Mouse (Mus musculus): Measurements from ENCODE around the gene 2900011O08Rik. TPM values are rescaled to one million over a fixed set of nuclear protein-coding genes. Genes with fewer than 3 reads are reported as not detected.

2900011O08Rik gene
- polyA plus RNA-seq, 1 experiment from 2014 or later = 0.13 TPM

DNA sequence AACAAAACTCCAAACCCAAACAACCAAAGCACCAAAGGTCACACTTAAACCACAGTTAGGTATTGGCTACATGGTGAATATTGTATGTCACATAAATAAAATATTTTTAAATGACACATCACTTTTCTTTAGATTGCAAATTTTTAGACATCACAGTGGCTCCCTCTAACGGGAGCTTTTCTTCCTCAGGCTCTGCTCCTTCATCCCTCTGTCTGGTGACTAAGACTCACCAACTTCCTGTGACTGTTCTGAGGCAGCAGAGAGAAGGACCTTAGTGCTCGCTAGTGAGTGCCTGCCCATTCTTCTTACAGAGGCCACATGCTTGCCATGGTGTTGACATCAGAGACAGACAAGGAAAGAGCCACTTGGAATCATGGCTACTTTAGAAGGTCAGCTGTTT lies 125.7 kb downstream of the 2900011O08Rik start:
- Histone ChIP-seq H3K4me3 (ENCODE audit: low read depth, low read length) (no peak overlapping the region), H3K4me2 (ENCODE audit: low read depth, low read length) (no peak overlapping the region), H3K9ac (ENCODE audit: low read depth, low read length) (no peak overlapping the region), H3K27me3 (ENCODE audit: control insufficient read depth, insufficient read depth, low read depth, low read length) (no peaks in the 10 kb centered on the region), H3K27ac (ENCODE audit: low read length) (no peak overlapping the region), H3K9me3 (replicated peaks; ENCODE audit: control insufficient read depth, low read length) (no peaks in the 10 kb centered on the region), H3K4me1 (ENCODE audit: control insufficient read depth, low read depth, low read length) (no peaks in the 10 kb centered on the region), H3K36me3 (ENCODE audit: control insufficient read depth, insufficient read depth) (peaks cover 10% of the 10 kb centered on the region)
- 37% methylated on average over 2 of the region's 2 CpGs for WGBS (ENCODE audit: insufficient replicate concordance)
- ATAC-seq (ENCODE audit: low read depth) = no peak

DNA sequence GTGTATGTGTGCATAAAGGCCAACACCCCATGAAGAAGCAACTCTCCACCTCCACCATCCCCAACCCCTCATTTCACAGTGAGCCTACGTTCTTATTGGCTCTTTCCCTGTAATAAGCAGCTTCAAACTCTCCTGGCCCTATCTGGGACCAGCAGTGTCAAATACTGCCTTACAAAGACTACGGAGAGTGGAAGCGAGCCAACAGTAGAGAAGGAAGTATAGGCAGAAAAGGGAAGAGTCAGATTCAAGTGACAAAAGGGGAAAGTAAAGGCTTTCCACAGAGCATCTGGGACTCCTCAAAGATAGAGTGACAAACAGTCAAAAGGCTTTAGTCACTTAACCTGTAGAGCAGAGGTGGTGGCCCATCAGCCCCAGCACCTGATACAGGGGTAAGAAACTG lies 126.3 kb downstream of the 2900011O08Rik start:
- Histone ChIP-seq H3K9me3 (replicated peaks; ENCODE audit: control insufficient read depth, low read length) (no peaks in the 10 kb centered on the region), H3K27me3 (ENCODE audit: control insufficient read depth, insufficient read depth, low read depth, low read length) (no peaks in the 10 kb centered on the region), H3K4me2 (ENCODE audit: low read depth, low read length) (no peak overlapping the region), H3K9ac (ENCODE audit: low read depth, low read length) (no peak overlapping the region), H3K36me3 (ENCODE audit: control insufficient read depth, insufficient read depth) (peaks cover 10% of the 10 kb centered on the region), H3K4me3 (ENCODE audit: low read depth, low read length) (no peak overlapping the region), H3K4me1 (ENCODE audit: control insufficient read depth, low read depth, low read length) (no peaks in the 10 kb centered on the region), H3K27ac (ENCODE audit: low read length) (no peak overlapping the region)
- ATAC-seq (ENCODE audit: low read depth) = no peak
- WGBS (ENCODE audit: insufficient replicate concordance) = 86% methylated on average over 3 of the region's 3 CpGs

- no peak overlapping the region for H3K9ac ChIP-seq (ENCODE audit: low read depth, low read length)
- 71% methylated on average over 2 of the region's 2 CpGs for WGBS (ENCODE audit: insufficient replicate concordance)
- H3K4me3 ChIP-seq (ENCODE audit: low read depth, low read length) = no peak overlapping the region
- no peaks in the 10 kb centered on the region for H3K9me3 ChIP-seq (replicated peaks; ENCODE audit: control insufficient read depth, low read length)
- no peak overlapping the region for H3K27ac ChIP-seq (ENCODE audit: low read length)
- no peaks in the 10 kb centered on the region for H3K27me3 ChIP-seq (ENCODE audit: control insufficient read depth, insufficient read depth, low read depth, low read length)
- no peak overlapping the region for H3K4me2 ChIP-seq (ENCODE audit: low read depth, low read length)
- peaks cover 18% of the 10 kb centered on the region for H3K36me3 ChIP-seq (ENCODE audit: control insufficient read depth, insufficient read depth)
- no peak for ATAC-seq (ENCODE audit: low read depth)
- H3K4me1 ChIP-seq (ENCODE audit: control insufficient read depth, low read depth, low read length) = no peaks in the 10 kb centered on the region
These were observed 130.9 kb downstream of the 2900011O08Rik start for GRCm38 (mm10) chr16:14117299-14117698.

GRCm38 (mm10) chr16:14120941-14121340 lies 134.5 kb downstream of the 2900011O08Rik start:
- Histone ChIP-seq H3K4me3 (ENCODE audit: low read depth, low read length) (no peak overlapping the region), H3K27ac (ENCODE audit: low read length) (no peak overlapping the region), H3K4me2 (ENCODE audit: low read depth, low read length) (no peak overlapping the region), H3K9ac (ENCODE audit: low read depth, low read length) (no peak overlapping the region), H3K9me3 (replicated peaks; ENCODE audit: control insufficient read depth, low read length) (no peaks in the 10 kb centered on the region), H3K36me3 (ENCODE audit: control insufficient read depth, insufficient read depth) (peaks cover 20% of the 10 kb centered on the region), H3K27me3 (ENCODE audit: control insufficient read depth, insufficient read depth, low read depth, low read length) (no peaks in the 10 kb centered on the region), H3K4me1 (ENCODE audit: control insufficient read depth, low read depth, low read length) (no peaks in the 10 kb centered on the region)
- 80% methylated on average over 5 of the region's 5 CpGs for WGBS (ENCODE audit: insufficient replicate concordance)
- no peak for ATAC-seq (ENCODE audit: low read depth)

DNA sequence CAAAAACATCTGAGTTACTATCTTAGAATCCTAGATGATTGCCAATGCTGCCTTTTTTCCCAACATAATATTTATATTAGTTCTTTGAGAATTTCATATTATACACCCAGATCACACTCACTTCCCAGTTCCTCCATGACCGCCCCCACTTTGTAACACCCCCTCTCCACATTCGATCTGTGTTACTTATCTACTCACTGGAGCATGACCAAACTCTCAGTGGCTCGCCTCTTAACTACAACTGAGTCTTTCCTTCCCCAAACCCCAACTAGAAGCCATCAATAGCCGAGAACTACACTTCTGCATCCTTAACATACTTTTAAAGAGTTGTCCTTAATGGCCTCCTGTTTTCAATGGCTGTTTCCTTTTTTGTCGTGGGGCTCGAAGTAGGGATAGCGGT lies 135.2 kb downstream of the 2900011O08Rik start:
- Histone ChIP-seq H3K4me3 (ENCODE audit: low read depth, low read length) (no peak overlapping the region), H3K4me1 (ENCODE audit: control insufficient read depth, low read depth, low read length) (no peaks in the 10 kb centered on the region), H3K27ac (ENCODE audit: low read length) (no peak overlapping the region), H3K4me2 (ENCODE audit: low read depth, low read length) (no peak overlapping the region), H3K9ac (ENCODE audit: low read depth, low read length) (no peak overlapping the region), H3K9me3 (replicated peaks; ENCODE audit: control insufficient read depth, low read length) (no peaks in the 10 kb centered on the region), H3K36me3 (ENCODE audit: control insufficient read depth, insufficient read depth) (peaks cover 20% of the 10 kb centered on the region), H3K27me3 (ENCODE audit: control insufficient read depth, insufficient read depth, low read depth, low read length) (no peaks in the 10 kb centered on the region)
- WGBS (ENCODE audit: insufficient replicate concordance) = 90% methylated on average over 7 of the region's 7 CpGs
- ATAC-seq (ENCODE audit: low read depth) = no peak

- Histone ChIP-seq H3K4me2 (ENCODE audit: low read depth, low read length) (no peak overlapping the region), H3K9ac (ENCODE audit: low read depth, low read length) (no peak overlapping the region), H3K4me3 (ENCODE audit: low read depth, low read length) (no peak overlapping the region), H3K9me3 (replicated peaks; ENCODE audit: control insufficient read depth, low read length) (no peaks in the 10 kb centered on the region), H3K36me3 (ENCODE audit: control insufficient read depth, insufficient read depth) (peaks cover 20% of the 10 kb centered on the region), H3K4me1 (ENCODE audit: control insufficient read depth, low read depth, low read length) (no peaks in the 10 kb centered on the region), H3K27me3 (ENCODE audit: control insufficient read depth, insufficient read depth, low read depth, low read length) (no peaks in the 10 kb centered on the region), H3K27ac (ENCODE audit: low read length) (no peak overlapping the region)
- ATAC-seq (ENCODE audit: low read depth) = no peak
These were observed 136.2 kb downstream of the 2900011O08Rik start for GRCm38 (mm10) chr16:14122586-14122985.

GRCm38 (mm10) chr16:14123901-14124300 lies 137.5 kb downstream of the 2900011O08Rik start:
- H3K4me1 ChIP-seq (ENCODE audit: control insufficient read depth, low read depth, low read length) = no peaks in the 10 kb centered on the region
- H3K27me3 ChIP-seq (ENCODE audit: control insufficient read depth, insufficient read depth, low read depth, low read length) = no peaks in the 10 kb centered on the region
- H3K9ac ChIP-seq (ENCODE audit: low read depth, low read length) = no peak overlapping the region
- ATAC-seq (ENCODE audit: low read depth) = no peak
- WGBS (ENCODE audit: insufficient replicate concordance) = 86% methylated on average over 2 of the region's 2 CpGs
- H3K4me3 ChIP-seq (ENCODE audit: low read depth, low read length) = no peak overlapping the region
- peaks cover 25% of the 10 kb centered on the region for H3K36me3 ChIP-seq (ENCODE audit: control insufficient read depth, insufficient read depth)
- no peak overlapping the region for H3K4me2 ChIP-seq (ENCODE audit: low read depth, low read length)
- H3K27ac ChIP-seq (ENCODE audit: low read length) = no peak overlapping the region
- no peaks in the 10 kb centered on the region for H3K9me3 ChIP-seq (replicated peaks; ENCODE audit: control insufficient read depth, low read length)

DNA sequence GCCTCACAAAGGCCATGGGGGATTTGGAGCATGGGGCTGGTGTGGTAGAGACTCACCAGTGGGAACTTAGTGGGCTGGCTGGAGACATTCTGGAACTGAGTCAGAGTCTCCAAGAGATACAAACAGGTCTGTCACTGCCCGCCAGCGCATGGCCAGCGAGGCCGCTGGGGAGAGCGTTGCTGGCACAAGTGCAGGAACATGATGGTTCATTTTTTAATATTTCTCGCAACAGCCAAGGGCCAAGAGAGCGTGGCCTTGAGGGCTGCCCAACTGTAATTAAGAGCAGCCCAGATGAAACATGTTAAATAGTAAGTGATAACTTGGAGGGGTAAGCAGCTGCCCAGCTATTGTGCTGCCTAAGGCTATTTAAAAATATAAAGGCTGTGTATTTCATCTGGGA lies 138.3 kb downstream of the 2900011O08Rik start:
- no peaks in the 10 kb centered on the region for H3K4me1 ChIP-seq (ENCODE audit: control insufficient read depth, low read depth, low read length)
- H3K4me2 ChIP-seq (ENCODE audit: low read depth, low read length) = no peak overlapping the region
- no peaks in the 10 kb centered on the region for H3K9me3 ChIP-seq (replicated peaks; ENCODE audit: control insufficient read depth, low read length)
- WGBS (ENCODE audit: insufficient replicate concordance) = 85% methylated on average over 7 of the region's 7 CpGs
- no peak overlapping the region for H3K27ac ChIP-seq (ENCODE audit: low read length)
- no peaks in the 10 kb centered on the region for H3K27me3 ChIP-seq (ENCODE audit: control insufficient read depth, insufficient read depth, low read depth, low read length)
- no peak for ATAC-seq (ENCODE audit: low read depth)
- H3K36me3 ChIP-seq (ENCODE audit: control insufficient read depth, insufficient read depth) = peaks cover 31% of the 10 kb centered on the region
- no peak overlapping the region for H3K4me3 ChIP-seq (ENCODE audit: low read depth, low read length)
- no peak overlapping the region for H3K9ac ChIP-seq (ENCODE audit: low read depth, low read length)

DNA sequence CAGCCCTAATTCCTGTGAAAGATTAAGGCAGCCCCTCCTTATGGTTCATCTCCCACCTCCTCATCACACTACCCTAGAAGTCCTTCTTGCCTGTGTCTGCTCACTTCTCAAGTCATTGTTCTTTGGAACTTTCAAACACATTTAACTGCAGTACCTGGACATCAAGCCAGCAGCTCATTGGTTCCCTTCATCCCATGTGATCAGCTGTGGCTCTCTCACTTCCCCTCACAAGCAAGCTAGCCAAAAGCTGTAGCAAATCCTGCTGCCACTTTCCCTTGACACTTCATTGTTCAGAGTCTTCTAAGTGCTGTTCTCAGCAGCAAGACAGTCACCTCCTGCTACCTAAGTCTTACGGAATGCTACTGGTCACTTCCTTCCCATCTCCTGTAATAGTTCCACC lies 138.8 kb downstream of the 2900011O08Rik start:
- Histone ChIP-seq H3K27me3 (ENCODE audit: control insufficient read depth, insufficient read depth, low read depth, low read length) (no peaks in the 10 kb centered on the region), H3K9ac (ENCODE audit: low read depth, low read length) (no peak overlapping the region), H3K9me3 (replicated peaks; ENCODE audit: control insufficient read depth, low read length) (no peaks in the 10 kb centered on the region), H3K4me3 (ENCODE audit: low read depth, low read length) (no peak overlapping the region), H3K27ac (ENCODE audit: low read length) (no peak overlapping the region), H3K4me1 (ENCODE audit: control insufficient read depth, low read depth, low read length) (no peaks in the 10 kb centered on the region), H3K36me3 (ENCODE audit: control insufficient read depth, insufficient read depth) (peaks cover 32% of the 10 kb centered on the region), H3K4me2 (ENCODE audit: low read depth, low read length) (no peak overlapping the region)
- 91% methylated on average over 1 of the region's 1 CpGs for WGBS (ENCODE audit: insufficient replicate concordance)
- ATAC-seq (ENCODE audit: low read depth) = no peak

GRCm38 (mm10) chr16:14128977-14129376 lies 142.6 kb downstream of the 2900011O08Rik start:
- no peak for ATAC-seq (ENCODE audit: low read depth)
- Histone ChIP-seq H3K9ac (ENCODE audit: low read depth, low read length) (no peak overlapping the region), H3K4me2 (ENCODE audit: low read depth, low read length) (no peak overlapping the region), H3K4me1 (ENCODE audit: control insufficient read depth, low read depth, low read length) (no peaks in the 10 kb centered on the region), H3K27ac (ENCODE audit: low read length) (no peak overlapping the region), H3K9me3 (replicated peaks; ENCODE audit: control insufficient read depth, low read length) (no peaks in the 10 kb centered on the region), H3K36me3 (ENCODE audit: control insufficient read depth, insufficient read depth) (peaks cover 32% of the 10 kb centered on the region), H3K4me3 (ENCODE audit: low read depth, low read length) (no peak overlapping the region), H3K27me3 (ENCODE audit: control insufficient read depth, insufficient read depth, low read depth, low read length) (no peaks in the 10 kb centered on the region)
